In genomic region chr1:158364461-158364860, GRCm38 (mm10) we compare ENCODE assay signal across 12 mouse cellular contexts. TPM values are rescaled to one million over a fixed set of nuclear protein-coding genes. Genes with fewer than 3 reads are reported as not detected.
DNase-seq lines count a peak whose midpoint lies in the region; ATAC-seq lines count a peak whose summit lies in the region.
"Had no signal": no experiment of that assay in that cellular context is flagged by ENCODE, and none has a peak within 500 bp of the region (broad histone marks: within the 10 kb centered on the region; RNA-seq: fewer than 3 reads in every experiment).

No protein-coding gene starts in this region.

- H3K9ac ChIP-seq in forebrain, embryonic 13.5 days, result peak overlapping the region; percentile 99
- H3K9ac ChIP-seq: liver, embryonic 15.5 days; stomach, embryonic 15.5 days had no signal

- ATAC-seq in forebrain, embryonic 13.5 days, result peak; percentile 58
- no peak for ATAC-seq in CD4-positive, CD25-positive, alpha-beta regulatory T cell, adult 4 months

- H3K4me3 ChIP-seq in forebrain, embryonic 13.5 days, result peak overlapping the region; percentile 75
- H3K4me3 ChIP-seq in midbrain, embryonic 10.5 days, result peak overlapping the region; percentile 77
- no peak overlapping the region for H3K4me3 ChIP-seq in limb, embryonic 10.5 days
- H3K4me3 ChIP-seq: liver, embryonic 15.5 days; stomach, embryonic 15.5 days had no signal

- 12% methylated on average over 1 of the region's 1 CpGs for WGBS in forebrain, embryonic 13.5 days
- WGBS in midbrain, embryonic 10.5 days, result 40% methylated on average over 1 of the region's 1 CpGs
- WGBS in limb, embryonic 10.5 days, result 76% methylated on average over 1 of the region's 1 CpGs

- peaks cover 26% of the 10 kb centered on the region for H3K36me3 ChIP-seq in forebrain, embryonic 13.5 days (ENCODE audit: poor library complexity, severe bottlenecking)
- peaks cover 13% of the 10 kb centered on the region for H3K36me3 ChIP-seq in midbrain, embryonic 10.5 days
- no peaks in the 10 kb centered on the region for H3K36me3 ChIP-seq in limb, embryonic 10.5 days
- H3K36me3 ChIP-seq: liver, embryonic 15.5 days; stomach, embryonic 15.5 days had no signal

- intact Hi-C loops in left cerebral cortex, postnatal 25 days (cut with DNase I), result loop anchor here (5.0 kb wide), 1 partner anchor 43 kb away; no protein-coding TSS in a partner anchor

- no peaks in the 10 kb centered on the region for H3K27me3 ChIP-seq in forebrain, embryonic 13.5 days
- H3K27me3 ChIP-seq in midbrain, embryonic 10.5 days (ENCODE audit: low read depth, poor library complexity, severe bottlenecking), result peaks cover 8% of the 10 kb centered on the region
- H3K27me3 ChIP-seq in limb, embryonic 10.5 days (ENCODE audit: low read depth, poor library complexity, severe bottlenecking), result peaks cover 50% of the 10 kb centered on the region

- peak overlapping the region; percentile 86 for H3K4me2 ChIP-seq in forebrain, embryonic 13.5 days
- H3K4me2 ChIP-seq: liver, embryonic 15.5 days; stomach, embryonic 15.5 days had no signal

- H3K27ac ChIP-seq in forebrain, embryonic 13.5 days, result peak overlapping the region; percentile 97
- peak overlapping the region; percentile 53 for H3K27ac ChIP-seq in midbrain, embryonic 10.5 days (replicated peaks)
- no peak overlapping the region for H3K27ac ChIP-seq in limb, embryonic 10.5 days
- H3K27ac ChIP-seq: liver, embryonic 15.5 days; stomach, embryonic 15.5 days had no signal

- DNase-seq in left cerebral cortex, postnatal 25 days (ENCODE audit: low spot score in 2 of 2), result peak; percentile 46 to 57
- DNase-seq in left cerebral cortex, adult 18-20 months (ENCODE audit: low spot score in 2 of 2), result no peak
- DNase-seq in midbrain, embryonic 10.5 days (ENCODE audit: low spot score), result peak; percentile 24
- DNase-seq in retina, postnatal 1 day, result peak; percentile 39
- DNase-seq in limb, embryonic 10.5 days (ENCODE audit: low spot score), result no peak
- DNase-seq in adrenal gland, postnatal 25 days, result no peak
- DNase-seq: gastrocnemius, postnatal 14 days; kidney, adult 8-10 months had no signal

- H3K4me1 ChIP-seq in forebrain, embryonic 13.5 days, result peaks cover 43% of the 10 kb centered on the region
- peaks cover 34% of the 10 kb centered on the region for H3K4me1 ChIP-seq in midbrain, embryonic 10.5 days
- peaks cover 12% of the 10 kb centered on the region for H3K4me1 ChIP-seq in limb, embryonic 10.5 days
- H3K4me1 ChIP-seq: liver, embryonic 15.5 days; stomach, embryonic 15.5 days had no signal

- no peaks in the 10 kb centered on the region for H3K9me3 ChIP-seq in forebrain, embryonic 13.5 days (replicated peaks)
- H3K9me3 ChIP-seq in midbrain, embryonic 10.5 days (replicated peaks), result no peaks in the 10 kb centered on the region
- H3K9me3 ChIP-seq in limb, embryonic 10.5 days (replicated peaks), result no peaks in the 10 kb centered on the region
- H3K9me3 ChIP-seq: liver, embryonic 15.5 days; stomach, embryonic 15.5 days had no signal

RNA-seq across cellular contexts. Expression of gene Astn1, which starts 2.4 kb away (rescaled TPM):
- total RNA-seq in left cerebral cortex, postnatal 25 days (2021), result 100 to 1,000 TPM; 187 to 191 TPM
- total RNA-seq in left cerebral cortex, adult 18-20 months (2021), result 100 to 1,000 TPM; 169 to 182 TPM
- polyA plus RNA-seq in forebrain, embryonic 13.5 days (2015; fragmentation: Nextera tagmentation; extraction: Ambion mirVana), result 24.7 and 28.5 TPM in 2 replicates
- polyA plus RNA-seq in midbrain, embryonic 10.5 days (2016; fragmentation: Nextera tagmentation; extraction: Ambion mirVana), result 9.4 and 15.0 TPM in 2 replicates
- not detected for polyA plus RNA-seq in CD4-positive, CD25-positive, alpha-beta regulatory T cell, adult 4 months (2017; shearing (Covaris generic))
- 1.4 and 2.8 TPM in 2 replicates for polyA plus RNA-seq in limb, embryonic 10.5 days (2016; fragmentation: Nextera tagmentation; extraction: Ambion mirVana)
- total RNA-seq in adrenal gland, postnatal 25 days (2021), result 8.0 and 10.0 TPM in 2 replicates

RNA-seq across cellular contexts. Expression of gene Brinp2, which starts 8.3 kb away (rescaled TPM):
- total RNA-seq in left cerebral cortex, postnatal 25 days (2021), result 100 to 1,000 TPM; 118 to 134 TPM
- 100 to 1,000 TPM; 104 to 109 TPM for total RNA-seq in left cerebral cortex, adult 18-20 months (2021)
- 19.0 and 27.1 TPM in 2 replicates for polyA plus RNA-seq in forebrain, embryonic 13.5 days (2015; fragmentation: Nextera tagmentation; extraction: Ambion mirVana)
- 1.3 and 3.8 TPM in 2 replicates for polyA plus RNA-seq in midbrain, embryonic 10.5 days (2016; fragmentation: Nextera tagmentation; extraction: Ambion mirVana)
- polyA plus RNA-seq in CD4-positive, CD25-positive, alpha-beta regulatory T cell, adult 4 months (2017; shearing (Covaris generic)), result under 1 TPM in 1 of 2 experiments, not detected in 1; 0.14 TPM
- polyA plus RNA-seq in limb, embryonic 10.5 days (2016; fragmentation: Nextera tagmentation; extraction: Ambion mirVana), result 0.04 and 0.10 TPM in 2 replicates
- 0.33 and 0.58 TPM in 2 replicates for total RNA-seq in adrenal gland, postnatal 25 days (2021)

Comparison
In these comparisons a context has a peak if more than half of its experiments do, and no peak if none do; other contexts are left out.
1. DNase-seq: peak in left cerebral cortex, postnatal 25 days (2 of 2), midbrain, embryonic 10.5 days (single experiment) and retina, postnatal 1 day (single experiment); none in left cerebral cortex, adult 18-20 months (0 of 2), limb, embryonic 10.5 days (single experiment) and adrenal gland, postnatal 25 days (single experiment).